Mouse (Mus musculus): ENCODE measurements around the gene Lrig1. TPM values are rescaled to one million over a fixed set of nuclear protein-coding genes. Genes with fewer than 3 reads are reported as not detected.

The Lrig1 gene
- polyA plus RNA-seq, 1 experiment: 3.0 TPM

DNA sequence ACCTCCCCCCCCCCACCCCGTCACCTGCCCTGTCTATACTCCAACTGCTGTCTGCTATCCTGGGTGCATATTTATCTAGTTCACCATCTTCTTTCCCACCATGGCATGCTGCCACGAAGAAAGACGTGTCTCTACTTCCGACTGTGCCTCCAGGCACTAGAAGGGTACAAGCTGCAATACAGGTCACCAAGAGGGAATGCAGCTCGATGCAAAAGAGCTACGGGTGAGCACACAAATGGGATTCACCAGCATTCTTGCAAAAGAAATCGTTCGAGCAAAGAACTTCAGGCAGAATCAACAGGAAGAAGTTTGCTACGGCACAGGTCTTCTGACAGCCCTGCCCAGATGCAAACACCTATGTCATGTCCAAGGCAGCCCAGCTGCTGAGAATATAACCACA lies 65.2 kb downstream of the Lrig1 start:
- Histone ChIP-seq H3K4me3 (replicated peaks; ENCODE audit: control insufficient read depth, low read depth, low read length) (no peak overlapping the region), H3K27ac (ENCODE audit: control insufficient read depth, insufficient read depth, low read depth, low read length, poor library complexity) (no peak overlapping the region), H3K4me1 (ENCODE audit: control insufficient read depth, insufficient read depth, low read length) (peaks cover 2% of the 10 kb centered on the region)
- 69% methylated on average over 9 of the region's 9 CpGs for WGBS
- TF ChIP-seq CTCF (IDR thresholded peaks at IDR 0.05; ENCODE audit: control insufficient read depth, insufficient read depth, low read length): no peak

DNA sequence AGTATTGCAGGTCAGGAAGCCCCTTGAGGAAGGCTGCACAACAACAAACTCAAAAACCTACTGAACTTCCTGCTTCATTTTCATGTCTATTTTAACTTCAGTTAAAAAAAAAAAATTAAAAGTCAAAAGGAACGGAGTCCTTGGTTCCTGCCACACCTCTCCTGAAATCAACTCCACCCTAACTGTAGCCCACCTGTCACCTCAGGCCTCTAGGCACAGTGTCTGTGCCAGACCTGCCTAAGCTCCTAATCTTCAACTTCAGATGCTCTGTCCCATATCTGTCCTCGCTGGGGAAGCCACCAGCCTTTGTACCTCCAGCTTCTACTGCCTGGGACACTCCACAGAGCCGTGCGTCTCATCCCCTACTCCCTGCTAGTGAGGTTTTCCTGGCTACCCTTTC lies 65.7 kb downstream of the Lrig1 start:
- no peak overlapping the region for H3K27ac ChIP-seq (ENCODE audit: control insufficient read depth, insufficient read depth, low read depth, low read length, poor library complexity)
- no peak for TF ChIP-seq CTCF (IDR thresholded peaks at IDR 0.05; ENCODE audit: control insufficient read depth, insufficient read depth, low read length)
- no peak for TF ChIP-seq POLR2A (IDR thresholded peaks at IDR 0.05; ENCODE audit: borderline replicate concordance, control insufficient read depth, low read depth, low read length)
- WGBS: 55% methylated on average over 4 of the region's 4 CpGs
- H3K4me3 ChIP-seq (replicated peaks; ENCODE audit: control insufficient read depth, low read depth, low read length): no peak overlapping the region
- H3K4me1 ChIP-seq (ENCODE audit: control insufficient read depth, insufficient read depth, low read length): peaks cover 2% of the 10 kb centered on the region

GRCm38 (mm10) chr6:94631779-94632082 lies 68.2 kb downstream of the Lrig1 start:
- TF ChIP-seq POLR2A (IDR thresholded peaks at IDR 0.05; ENCODE audit: borderline replicate concordance, control insufficient read depth, low read depth, low read length): no peak
- no peak for TF ChIP-seq CTCF (IDR thresholded peaks at IDR 0.05; ENCODE audit: control insufficient read depth, insufficient read depth, low read length)
- 89% methylated on average over 6 of the region's 6 CpGs for WGBS
- peaks cover 2% of the 10 kb centered on the region for H3K4me1 ChIP-seq (ENCODE audit: control insufficient read depth, insufficient read depth, low read length)

DNA sequence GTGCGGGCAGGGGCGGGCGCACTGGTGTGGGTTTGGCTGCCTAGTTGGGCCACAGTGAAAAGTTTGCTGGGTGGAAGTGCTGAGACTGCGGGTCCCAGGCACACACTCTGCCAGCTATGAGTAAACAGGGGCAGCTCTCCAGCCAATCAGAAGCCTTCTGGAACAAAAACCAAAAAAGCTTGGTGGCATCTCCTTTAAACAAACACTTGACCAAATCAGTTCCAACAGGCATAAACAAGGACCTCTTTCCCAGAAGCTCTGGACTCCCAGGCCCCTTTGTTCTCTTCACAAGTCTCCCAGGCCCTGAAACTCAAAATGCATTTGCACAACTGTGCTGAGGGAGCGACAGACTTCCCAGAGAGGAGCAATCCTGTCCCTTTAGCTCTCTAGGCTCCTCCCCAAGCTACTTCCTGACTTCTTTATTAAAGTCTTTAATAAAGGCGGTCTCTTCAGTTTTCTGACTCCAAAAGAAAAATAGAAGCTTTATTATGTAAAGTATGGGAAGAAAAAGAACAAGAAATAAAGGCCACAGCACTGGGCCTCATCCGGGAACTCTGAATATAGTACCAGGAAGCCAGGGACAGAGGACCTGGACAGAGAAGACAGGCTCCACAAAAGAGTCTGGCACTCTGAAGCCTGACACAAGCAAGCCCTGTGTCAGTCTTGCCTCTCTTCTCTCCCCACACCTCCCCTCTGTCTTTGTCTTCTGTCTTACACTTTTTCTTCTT lies 68.7 kb downstream of the Lrig1 start:
- H3K4me3 ChIP-seq (replicated peaks; ENCODE audit: control insufficient read depth, low read depth, low read length): no peak overlapping the region
- TF ChIP-seq CTCF (IDR thresholded peaks at IDR 0.05; ENCODE audit: control insufficient read depth, insufficient read depth, low read length) (no peak), POLR2A (IDR thresholded peaks at IDR 0.05; ENCODE audit: borderline replicate concordance, control insufficient read depth, low read depth, low read length) (no peak)
- 84% methylated on average over 7 of the region's 7 CpGs for WGBS

More at GRCm38 (mm10) chr6:94631779-94632082, 68.2 kb downstream of the Lrig1 start:
- Histone ChIP-seq H3K4me3 (replicated peaks; ENCODE audit: control insufficient read depth, low read depth, low read length) (no peak overlapping the region), H3K27ac (ENCODE audit: control insufficient read depth, insufficient read depth, low read depth, low read length, poor library complexity) (no peak overlapping the region)

DNA sequence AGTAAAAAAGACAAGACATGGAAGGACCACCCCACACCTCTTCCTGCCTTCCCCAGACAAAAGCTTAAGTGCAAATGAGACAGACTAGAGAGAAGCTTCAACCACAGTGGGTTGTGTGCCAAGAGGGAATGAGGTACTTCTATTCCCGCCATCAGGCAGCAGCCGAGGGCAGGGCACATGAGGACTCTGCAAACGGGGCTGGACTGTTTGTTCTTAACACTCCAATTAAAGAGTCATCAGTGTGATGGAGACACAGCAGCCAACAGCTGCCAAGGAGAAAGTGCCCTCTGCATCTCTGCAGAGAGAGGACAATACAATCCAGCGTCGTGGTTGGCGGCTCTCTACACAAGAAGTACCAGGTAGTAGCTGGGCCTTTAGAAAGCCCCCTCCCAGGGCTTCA lies 71.2 kb downstream of the Lrig1 start:
- H3K27ac ChIP-seq (ENCODE audit: control insufficient read depth, insufficient read depth, low read depth, low read length, poor library complexity): no peak overlapping the region
- H3K4me3 ChIP-seq (replicated peaks; ENCODE audit: control insufficient read depth, low read depth, low read length): no peak overlapping the region
- no peak for TF ChIP-seq POLR2A (IDR thresholded peaks at IDR 0.05; ENCODE audit: borderline replicate concordance, control insufficient read depth, low read depth, low read length)
- no peak for TF ChIP-seq CTCF (IDR thresholded peaks at IDR 0.05; ENCODE audit: control insufficient read depth, insufficient read depth, low read length)
- H3K4me1 ChIP-seq (ENCODE audit: control insufficient read depth, insufficient read depth, low read length): no peaks in the 10 kb centered on the region
- WGBS: 86% methylated on average over 6 of the region's 6 CpGs

More for the DNA sequence above, 68.7 kb downstream of the Lrig1 start:
- no peak overlapping the region for H3K27ac ChIP-seq (ENCODE audit: control insufficient read depth, insufficient read depth, low read depth, low read length, poor library complexity)
- peaks cover 2% of the 10 kb centered on the region for H3K4me1 ChIP-seq (ENCODE audit: control insufficient read depth, insufficient read depth, low read length)

DNA sequence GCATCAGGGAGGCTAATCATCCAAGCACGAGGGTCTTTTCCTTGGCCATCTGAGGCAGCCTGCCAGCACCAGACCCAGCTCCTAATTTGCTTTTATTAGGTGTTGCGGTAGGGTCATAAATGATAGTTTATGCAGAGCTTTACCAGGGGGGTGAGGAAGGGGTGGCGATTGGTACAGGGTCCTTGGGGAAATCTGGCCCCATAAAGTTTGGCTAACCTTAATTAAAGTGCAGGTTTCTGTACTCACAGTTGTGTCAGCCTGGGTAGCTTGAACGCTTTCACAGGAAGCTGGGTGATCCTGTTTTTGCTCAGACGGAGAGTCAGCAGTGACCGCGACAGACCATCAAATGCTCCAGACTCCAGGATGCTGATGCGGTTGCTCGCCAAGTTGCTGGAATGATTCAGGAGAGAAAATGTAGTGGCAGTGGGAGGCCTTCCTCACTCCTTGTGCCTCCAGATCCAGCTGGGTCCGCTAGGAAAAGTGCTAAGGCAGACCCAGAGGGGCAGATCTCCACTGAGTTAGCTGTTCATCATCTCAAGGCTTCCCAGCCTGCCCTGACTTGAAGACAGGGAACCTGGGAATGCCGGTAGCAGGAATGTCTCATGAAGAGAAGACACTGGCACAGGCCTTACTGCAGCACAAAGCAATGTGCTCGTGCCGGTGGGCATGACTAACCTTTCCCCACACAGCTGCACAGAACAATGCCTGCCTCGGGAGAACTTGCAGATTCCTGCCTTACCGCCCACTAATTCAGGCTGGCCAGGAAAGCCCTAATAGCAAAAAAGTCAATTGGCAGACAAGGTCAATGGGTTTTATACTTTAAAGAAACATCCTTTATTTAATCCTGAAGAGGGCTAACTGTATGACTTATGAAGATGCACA lies 72.0 kb downstream of the Lrig1 start:
- TF ChIP-seq CTCF (IDR thresholded peaks at IDR 0.05; ENCODE audit: control insufficient read depth, insufficient read depth, low read length) (no peak), POLR2A (IDR thresholded peaks at IDR 0.05; ENCODE audit: borderline replicate concordance, control insufficient read depth, low read depth, low read length) (no peak)
- WGBS: 89% methylated on average over 15 of the region's 15 CpGs
- no peak overlapping the region for H3K4me3 ChIP-seq (replicated peaks; ENCODE audit: control insufficient read depth, low read depth, low read length)
- H3K27ac ChIP-seq (ENCODE audit: control insufficient read depth, insufficient read depth, low read depth, low read length, poor library complexity): no peak overlapping the region
- no peaks in the 10 kb centered on the region for H3K4me1 ChIP-seq (ENCODE audit: control insufficient read depth, insufficient read depth, low read length)

DNA sequence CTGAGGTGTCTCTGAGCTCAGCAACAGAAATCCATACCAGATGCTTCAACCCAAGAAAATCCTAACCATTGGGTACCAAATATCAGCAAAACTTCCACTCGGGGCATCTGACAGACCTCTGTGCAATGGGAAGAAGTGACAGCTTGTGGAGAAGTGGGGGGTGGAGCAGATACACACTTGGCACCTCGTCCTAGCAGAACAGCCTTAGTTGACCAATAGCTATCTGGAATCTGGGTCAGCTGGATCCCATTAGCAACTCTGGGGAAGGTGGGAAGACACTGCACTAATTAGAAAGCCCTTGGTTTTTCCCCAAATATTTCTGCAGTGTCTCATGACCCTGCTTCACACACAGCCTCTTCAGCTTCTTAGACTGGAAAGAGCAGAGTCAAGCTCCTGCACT lies 73.2 kb downstream of the Lrig1 start:
- TF ChIP-seq CTCF (IDR thresholded peaks at IDR 0.05; ENCODE audit: control insufficient read depth, insufficient read depth, low read length) (no peak), POLR2A (IDR thresholded peaks at IDR 0.05; ENCODE audit: borderline replicate concordance, control insufficient read depth, low read depth, low read length) (no peak)
- Histone ChIP-seq H3K4me1 (ENCODE audit: control insufficient read depth, insufficient read depth, low read length) (no peaks in the 10 kb centered on the region), H3K4me3 (replicated peaks; ENCODE audit: control insufficient read depth, low read depth, low read length) (no peak overlapping the region), H3K27ac (ENCODE audit: control insufficient read depth, insufficient read depth, low read depth, low read length, poor library complexity) (no peak overlapping the region)
- 71% methylated on average over 2 of the region's 2 CpGs for WGBS

DNA sequence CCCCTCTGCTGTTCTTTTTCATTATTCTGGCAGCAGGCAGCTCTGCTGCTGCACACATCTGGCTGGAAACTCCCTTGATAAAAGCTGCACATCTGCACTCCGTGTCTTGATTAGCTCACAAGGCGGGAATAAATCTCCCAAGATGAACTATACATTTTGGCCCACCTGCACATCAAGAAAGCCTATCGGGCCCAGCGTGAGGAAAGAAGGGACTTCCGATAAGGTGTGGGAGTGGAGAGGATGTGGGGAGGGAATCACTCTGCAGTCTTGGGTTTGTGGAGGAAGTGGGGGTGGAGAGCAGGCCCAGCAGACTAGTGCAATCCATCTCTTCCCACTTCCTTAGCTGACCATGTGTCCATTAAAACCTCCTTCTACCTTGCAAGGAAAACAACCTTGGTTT lies 74.1 kb downstream of the Lrig1 start:
- Histone ChIP-seq H3K4me3 (replicated peaks; ENCODE audit: control insufficient read depth, low read depth, low read length) (no peak overlapping the region), H3K4me1 (ENCODE audit: control insufficient read depth, insufficient read depth, low read length) (no peaks in the 10 kb centered on the region), H3K27ac (ENCODE audit: control insufficient read depth, insufficient read depth, low read depth, low read length, poor library complexity) (no peak overlapping the region)
- TF ChIP-seq CTCF (IDR thresholded peaks at IDR 0.05; ENCODE audit: control insufficient read depth, insufficient read depth, low read length): no peak
- no peak for TF ChIP-seq POLR2A (IDR thresholded peaks at IDR 0.05; ENCODE audit: borderline replicate concordance, control insufficient read depth, low read depth, low read length)
- 38% methylated on average over 5 of the region's 5 CpGs for WGBS

All from bone marrow, adult 2 months (tissue).